In genomic region chr6:134717886-134718667, GRCm38 (mm10) we compare ENCODE assay signal across 15 mouse cellular contexts.
DNase-seq lines count a peak whose midpoint lies in the region; ATAC-seq lines count a peak whose summit lies in the region.
"Had no signal": no experiment of that assay in that cellular context is flagged by ENCODE, and none has a peak within 500 bp of the region (broad histone marks: within the 10 kb centered on the region; RNA-seq: fewer than 3 reads in every experiment).

No protein-coding gene starts in this region.

- 0 out of 2 replicates have a peak overlapping the region, but pooled peaks have one; percentile 0 for H3K27ac ChIP-seq in heart, embryonic 10.5 days
- peak overlapping the region; percentile 65 for H3K27ac ChIP-seq in intestine, embryonic 15.5 days
- H3K27ac ChIP-seq: embryonic facial prominence, embryonic 12.5 days; forebrain, embryonic 13.5 days; hindbrain, embryonic 12.5 days; limb, embryonic 10.5 days; liver, embryonic 14.5 days had no signal

- H3K4me2 ChIP-seq in intestine, embryonic 15.5 days (replicated peaks), result no peak overlapping the region
- H3K4me2 ChIP-seq: embryonic facial prominence, embryonic 12.5 days; forebrain, embryonic 13.5 days; hindbrain, embryonic 12.5 days had no signal

- H3K27me3 ChIP-seq in heart, embryonic 10.5 days (ENCODE audit: insufficient read depth, poor library complexity, severe bottlenecking), result no peaks in the 10 kb centered on the region
- H3K27me3 ChIP-seq in intestine, embryonic 15.5 days (replicated peaks), result no peaks in the 10 kb centered on the region
- H3K27me3 ChIP-seq: embryonic facial prominence, embryonic 12.5 days; forebrain, embryonic 13.5 days; hindbrain, embryonic 12.5 days had no signal

- intact Hi-C loops in left cerebral cortex, postnatal 4 days (cut with DNase I), result no loop called here

- no peak overlapping the region for H3K9ac ChIP-seq in intestine, embryonic 15.5 days
- H3K9ac ChIP-seq: embryonic facial prominence, embryonic 12.5 days; forebrain, embryonic 13.5 days; hindbrain, embryonic 12.5 days; liver, embryonic 14.5 days had no signal

- no peaks in the 10 kb centered on the region for H3K9me3 ChIP-seq in heart, embryonic 10.5 days
- H3K9me3 ChIP-seq in intestine, embryonic 15.5 days, result no peaks in the 10 kb centered on the region
- H3K9me3 ChIP-seq: embryonic facial prominence, embryonic 12.5 days; forebrain, embryonic 13.5 days; hindbrain, embryonic 12.5 days; limb, embryonic 10.5 days had no signal

- H3K36me3 ChIP-seq in heart, embryonic 10.5 days, result peaks cover 50% of the 10 kb centered on the region
- no peaks in the 10 kb centered on the region for H3K36me3 ChIP-seq in intestine, embryonic 15.5 days

- DNase-seq in heart, embryonic 10.5 days (ENCODE audit: low spot score), result no peak
- no peak for DNase-seq in heart, adult 8-10 months (ENCODE audit: low spot score)
- peak; percentile 15 for DNase-seq in left cerebral cortex, adult 11 months (ENCODE audit: low spot score)
- no peak for DNase-seq in left cerebral cortex, postnatal 4 days
- DNase-seq in right cerebral cortex, postnatal 14 days, result peak; percentile 29
- DNase-seq in thymus, postnatal 0 days (ENCODE audit: low spot score), result no peak
- DNase-seq in kidney, adult 8-10 months, result no peak
- DNase-seq: B cell, adult 2 months; cerebellum, postnatal 25 days had no signal

- H3K4me3 ChIP-seq in heart, embryonic 10.5 days, result no peak overlapping the region
- H3K4me3 ChIP-seq in intestine, embryonic 15.5 days (replicated peaks), result no peak overlapping the region
- H3K4me3 ChIP-seq: embryonic facial prominence, embryonic 12.5 days; forebrain, embryonic 13.5 days; hindbrain, embryonic 12.5 days; limb, embryonic 10.5 days had no signal

- 89% methylated on average over 20 of the region's 20 CpGs for WGBS in heart, embryonic 10.5 days
- WGBS in intestine, embryonic 15.5 days, result 80% methylated on average over 20 of the region's 20 CpGs

- H3K4me1 ChIP-seq in heart, embryonic 10.5 days, result peaks cover 38% of the 10 kb centered on the region
- 0 out of 2 replicates have a peak, but pooled peaks cover 10% of the 10 kb centered on the region for H3K4me1 ChIP-seq in intestine, embryonic 15.5 days (replicated peaks)
- H3K4me1 ChIP-seq: embryonic facial prominence, embryonic 12.5 days; forebrain, embryonic 13.5 days; hindbrain, embryonic 12.5 days; limb, embryonic 10.5 days had no signal

- ATAC-seq in intestine, embryonic 15.5 days, result peak; percentile 87
- ATAC-seq: forebrain, embryonic 13.5 days had no signal

Comparison
In these comparisons a context has a peak if more than half of its experiments do, and no peak if none do; other contexts are left out.
1. DNase-seq: peak in left cerebral cortex, adult 11 months (single experiment) and right cerebral cortex, postnatal 14 days (single experiment); none in heart, embryonic 10.5 days (single experiment), heart, adult 8-10 months (single experiment), left cerebral cortex, postnatal 4 days (single experiment), thymus, postnatal 0 days (single experiment) and kidney, adult 8-10 months (0 of 2).